Mouse (Mus musculus) forebrain, embryonic 13.5 days (tissue): ENCODE measurements around the gene Fam120b. TPM values are rescaled to one million over a fixed set of nuclear protein-coding genes. Genes with fewer than 3 reads are reported as not detected.
A peak's percentile ranks its signal among the peaks of the same experiment; 100 is the strongest.

ENCODE experiments used
- ATAC-seq: fragments of 200-750 bp; cut with Nextera tagmentation; 2 replicates; pipeline ENCODE4 v1.8.0; 2017
- H3K27ac ChIP-seq: fragments of 300-500 bp; sonication (generic); 2 replicates; pipeline ENCODE4 v1.5.1; 2015; ENCODE audit warnings: inconsistent platforms, mild to moderate bottlenecking, moderate library complexity
- H3K27me3 ChIP-seq: fragments of 300-500 bp; sonication (generic); 2 replicates; pipeline ENCODE4 v1.6.1; 2015; ENCODE audit warnings: mild to moderate bottlenecking, inconsistent platforms
- H3K36me3 ChIP-seq: fragments of 300-500 bp; sonication (generic); 2 replicates; pipeline ENCODE4 v1.6.1; 2015; ENCODE audit warnings: mild to moderate bottlenecking, inconsistent platforms; ENCODE audit not compliant: poor library complexity, severe bottlenecking
- H3K4me1 ChIP-seq: fragments of 300-500 bp; sonication (generic); 2 replicates; pipeline ENCODE4 v1.6.1; 2015; ENCODE audit warnings: inconsistent platforms
- H3K4me2 ChIP-seq: fragments of 300-500 bp; sonication (generic); 2 replicates; pipeline ENCODE4 v1.6.1; 2015; ENCODE audit warnings: inconsistent platforms, mild to moderate bottlenecking, moderate library complexity
- H3K4me3 ChIP-seq: fragments of 300-500 bp; sonication (generic); 2 replicates; pipeline ENCODE4 v1.5.1; 2015; ENCODE audit warnings: mild to moderate bottlenecking, inconsistent platforms
- H3K9ac ChIP-seq: fragments of 300-500 bp; sonication (generic); 2 replicates; pipeline ENCODE4 v1.6.1; 2015; ENCODE audit warnings: mild to moderate bottlenecking, inconsistent platforms
- H3K9me3 ChIP-seq: fragments of 300-500 bp; sonication (generic); replicated peaks from 2 replicates; pipeline ENCODE4 v1.6.1; 2016; ENCODE audit warnings: inconsistent platforms
- WGBS: fragments of 180-500 bp; shearing (Covaris S2); methylation state at CpG from one replicate; pipeline ENCODE4 v1.1.7; 2015; 5-methylcytosine and 5-hydroxymethylcytosine counted together
- polyA plus RNA-seq: library from polyadenylated mRNA; unstranded; fragments of >200 nt; fragmentation: Nextera tagmentation; extraction: Ambion mirVana; gene quantifications from 2 replicates; pipeline ENCODE4 v1.2.1, GENCODE M21; 2015

Gene Fam120b
- polyA plus RNA-seq, 1 experiment from 2014 or later: 37.1 TPM

GRCm38 (mm10) chr17:15372931-15373652 is 22.9 kb upstream of the Fam120b start:
- H3K4me2 ChIP-seq: peak overlapping the region; percentile 89
- peak overlapping the region; percentile 94 for H3K4me3 ChIP-seq
- peak overlapping the region; percentile 97 for H3K9ac ChIP-seq
- no peak for ATAC-seq
- H3K27me3 ChIP-seq: no peaks in the 10 kb centered on the region
- H3K27ac ChIP-seq: no peak overlapping the region; the same call in 1 of the 2 replicates
- peaks cover 74% of the 10 kb centered on the region for H3K4me1 ChIP-seq
- WGBS: 46% methylated on average over 15 of the region's 15 CpGs
- no peaks in the 10 kb centered on the region for H3K9me3 ChIP-seq
- H3K36me3 ChIP-seq: peaks cover 42% of the 10 kb centered on the region

- H3K9me3 ChIP-seq: no peaks in the 10 kb centered on the region
- peak overlapping the region; percentile 98 for H3K27ac ChIP-seq
- under 1% methylated on average over 50 of the region's 50 CpGs for WGBS
- H3K4me2 ChIP-seq: peak overlapping the region; percentile 89
- peak overlapping the region; percentile 97 for H3K9ac ChIP-seq
- peak overlapping the region; percentile 94 for H3K4me3 ChIP-seq
- H3K4me1 ChIP-seq: peaks cover 75% of the 10 kb centered on the region
- no peak for ATAC-seq
- H3K27me3 ChIP-seq: no peaks in the 10 kb centered on the region
- peaks cover 28% of the 10 kb centered on the region for H3K36me3 ChIP-seq
Measured at GRCm38 (mm10) chr17:15374321-15375141, 21.5 kb upstream of the Fam120b start.

DNA sequence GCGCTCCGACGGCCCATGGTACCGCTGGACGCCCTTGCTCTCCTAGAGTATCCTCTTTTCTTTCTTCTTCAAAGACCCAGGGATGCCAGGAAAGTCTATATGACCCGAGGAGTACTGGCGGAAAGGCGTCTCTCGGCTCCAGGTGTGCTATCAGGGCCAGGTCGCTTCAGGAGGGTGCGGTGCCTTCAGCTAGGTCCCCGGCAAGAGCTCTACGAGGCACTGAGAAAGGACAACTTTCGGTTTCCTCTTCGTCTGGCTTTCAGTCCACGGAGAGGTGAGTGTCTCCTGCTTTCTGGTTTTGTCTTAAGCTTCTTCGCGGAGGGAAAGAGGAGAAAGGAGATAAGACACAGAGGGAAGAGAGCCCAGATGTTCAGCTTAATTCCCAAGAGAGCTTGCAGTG is 20.8 kb upstream of the Fam120b start:
- Histone ChIP-seq H3K4me2 (peak overlapping the region; percentile 89), H3K27me3 (no peaks in the 10 kb centered on the region), H3K9ac (peak overlapping the region; percentile 97), H3K36me3 (peaks cover 21% of the 10 kb centered on the region), H3K27ac (peak overlapping the region; percentile 98), H3K9me3 (no peaks in the 10 kb centered on the region), H3K4me1 (peaks cover 75% of the 10 kb centered on the region), H3K4me3 (peak overlapping the region; percentile 94)
- no peak for ATAC-seq
- under 1% methylated on average over 18 of the region's 18 CpGs for WGBS

DNA sequence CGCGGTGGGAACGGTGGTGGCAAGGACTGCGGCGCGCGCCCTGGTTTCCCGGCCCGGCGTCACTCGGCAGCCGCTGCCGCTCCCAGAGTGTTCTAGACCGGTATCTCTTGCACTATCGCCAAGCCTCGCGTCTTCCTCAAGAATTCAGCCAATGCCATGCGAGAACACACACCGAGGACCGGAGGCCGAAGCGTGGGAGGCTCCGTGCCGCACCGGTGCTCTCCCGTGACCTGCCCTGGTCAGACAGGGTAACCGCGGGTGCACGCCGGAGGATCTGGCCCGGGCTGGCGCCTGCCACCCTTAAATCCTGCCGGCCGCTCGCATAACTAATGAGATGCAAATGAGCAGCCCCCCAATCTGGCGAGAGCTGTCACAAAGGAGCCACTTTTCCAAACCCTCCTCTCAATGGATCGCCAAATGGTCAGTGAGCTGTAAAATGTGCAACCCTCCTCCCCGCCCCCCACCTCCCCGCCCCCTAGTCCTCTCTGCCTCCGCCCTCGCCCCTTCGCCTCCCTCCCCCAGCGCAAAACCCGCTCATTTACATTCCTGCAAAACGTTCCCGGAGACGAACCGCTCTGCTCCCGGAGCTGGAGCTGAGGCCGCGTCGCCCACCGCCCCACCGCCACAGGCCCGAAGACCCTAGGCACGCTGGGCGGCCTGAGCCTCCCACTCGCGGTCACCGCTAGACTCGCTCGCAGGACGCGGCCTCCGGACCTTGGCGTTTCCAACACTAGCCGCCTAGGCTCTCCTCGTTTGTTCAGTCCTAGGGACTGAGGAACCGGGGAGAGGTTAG is 20.1 kb upstream of the Fam120b start:
- Histone ChIP-seq H3K4me1 (peaks cover 75% of the 10 kb centered on the region), H3K9ac (peak overlapping the region; percentile 97), H3K4me3 (peak overlapping the region; percentile 94), H3K4me2 (peak overlapping the region; percentile 89), H3K27me3 (no peaks in the 10 kb centered on the region), H3K9me3 (no peaks in the 10 kb centered on the region), H3K36me3 (peaks cover 14% of the 10 kb centered on the region), H3K27ac (peak overlapping the region; percentile 98)
- ATAC-seq: peak; percentile 65
- under 1% methylated on average over 65 of the region's 69 CpGs for WGBS

GRCm38 (mm10) chr17:15376494-15377181 is 19.4 kb upstream of the Fam120b start, which contains the start of gene Dll1:
Dll1 (minus strand) TSS chr17:15376872.
- Histone ChIP-seq H3K36me3 (peaks cover 11% of the 10 kb centered on the region), H3K9me3 (no peaks in the 10 kb centered on the region), H3K27me3 (no peaks in the 10 kb centered on the region), H3K9ac (peak within 1 kb of the TSS; percentile 97), H3K4me2 (peak within 1 kb of the TSS; percentile 89), H3K27ac (peak within 1 kb of the TSS; percentile 98), H3K4me3 (peak within 1 kb of the TSS; percentile 94), H3K4me1 (peaks cover 76% of the 10 kb centered on the region)
- whole genome bisulfite sequencing: 0% methylated on average over 36 of the region's 36 CpGs
- peak; percentile 56 for ATAC-seq

DNA sequence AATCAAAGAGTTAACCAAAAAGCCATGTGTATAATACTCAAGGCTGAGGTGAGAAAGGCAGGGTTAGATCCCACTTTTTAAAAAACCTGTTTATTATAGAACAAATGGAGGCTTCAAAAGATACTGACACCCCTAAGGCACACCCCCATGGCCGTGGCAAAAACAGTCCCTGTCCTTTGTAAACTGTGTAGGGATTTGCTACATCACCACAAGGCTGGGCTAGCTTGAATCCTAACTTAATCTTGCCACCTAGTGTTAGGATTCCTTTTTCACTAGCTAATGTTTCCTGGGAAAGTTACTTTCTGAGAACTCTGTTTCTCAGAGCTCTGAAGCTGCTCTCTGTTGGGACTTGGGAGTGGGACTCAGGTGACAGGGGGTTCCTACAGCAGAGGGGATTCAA is 18.1 kb upstream of the Fam120b start:
- no peaks in the 10 kb centered on the region for H3K27me3 ChIP-seq
- peak overlapping the region; percentile 97; the same call in 1 of the 2 replicates for H3K9ac ChIP-seq
- peaks cover 9% of the 10 kb centered on the region; the same call in 1 of the 2 replicates for H3K36me3 ChIP-seq
- peak overlapping the region; percentile 89 for H3K4me2 ChIP-seq
- no peak for ATAC-seq
- no peak overlapping the region for H3K4me3 ChIP-seq
- H3K27ac ChIP-seq: peak overlapping the region; percentile 98
- H3K4me1 ChIP-seq: peaks cover 76% of the 10 kb centered on the region
- H3K9me3 ChIP-seq: no peaks in the 10 kb centered on the region
- WGBS: 0% methylated on average over 1 of the region's 1 CpGs

GRCm38 (mm10) chr17:15378413-15379109 is 17.4 kb upstream of the Fam120b start:
- H3K4me3 ChIP-seq: no peak overlapping the region; the same call in 1 of the 2 replicates
- ATAC-seq: no peak
- WGBS: 1% methylated on average over 15 of the region's 15 CpGs

GRCm38 (mm10) chr17:15379741-15380526 is 16.1 kb upstream of the Fam120b start:
- H3K4me3 ChIP-seq: peak overlapping the region; percentile 44
- H3K4me2 ChIP-seq: peak overlapping the region; percentile 89
- H3K36me3 ChIP-seq: no peaks in the 10 kb centered on the region
- no peaks in the 10 kb centered on the region for H3K9me3 ChIP-seq
- no peaks in the 10 kb centered on the region for H3K27me3 ChIP-seq
- H3K27ac ChIP-seq: peak overlapping the region; percentile 98
- ATAC-seq: no peak
- WGBS: 7% methylated on average over 17 of the region's 17 CpGs
- H3K9ac ChIP-seq: peak overlapping the region; percentile 64
- peaks cover 59% of the 10 kb centered on the region for H3K4me1 ChIP-seq

More at GRCm38 (mm10) chr17:15378413-15379109, 17.4 kb upstream of the Fam120b start:
- H3K9ac ChIP-seq: peak overlapping the region; percentile 30; the same call in 1 of the 2 replicates
- H3K27me3 ChIP-seq: no peaks in the 10 kb centered on the region
- peak overlapping the region; percentile 98 for H3K27ac ChIP-seq
- H3K9me3 ChIP-seq: no peaks in the 10 kb centered on the region
- 0 out of 2 replicates have a peak, but pooled peaks cover 2% of the 10 kb centered on the region for H3K36me3 ChIP-seq
- peaks cover 70% of the 10 kb centered on the region for H3K4me1 ChIP-seq
- H3K4me2 ChIP-seq: peak overlapping the region; percentile 89

GRCm38 (mm10) chr17:15380641-15381051 is 15.4 kb upstream of the Fam120b start:
- peak overlapping the region; percentile 89 for H3K4me2 ChIP-seq
- H3K9ac ChIP-seq: peak overlapping the region; percentile 64
- no peaks in the 10 kb centered on the region for H3K36me3 ChIP-seq
- 0% methylated on average over 27 of the region's 27 CpGs for WGBS
- H3K27me3 ChIP-seq: no peaks in the 10 kb centered on the region
- peak; percentile 49 for ATAC-seq
- no peaks in the 10 kb centered on the region for H3K9me3 ChIP-seq
- peak overlapping the region; percentile 87 for H3K27ac ChIP-seq
- H3K4me1 ChIP-seq: peaks cover 59% of the 10 kb centered on the region
- H3K4me3 ChIP-seq: peak overlapping the region; percentile 44
